Mouse (Mus musculus): ENCODE results near the gene Gm45623.

Gm45623 gene

DNA sequence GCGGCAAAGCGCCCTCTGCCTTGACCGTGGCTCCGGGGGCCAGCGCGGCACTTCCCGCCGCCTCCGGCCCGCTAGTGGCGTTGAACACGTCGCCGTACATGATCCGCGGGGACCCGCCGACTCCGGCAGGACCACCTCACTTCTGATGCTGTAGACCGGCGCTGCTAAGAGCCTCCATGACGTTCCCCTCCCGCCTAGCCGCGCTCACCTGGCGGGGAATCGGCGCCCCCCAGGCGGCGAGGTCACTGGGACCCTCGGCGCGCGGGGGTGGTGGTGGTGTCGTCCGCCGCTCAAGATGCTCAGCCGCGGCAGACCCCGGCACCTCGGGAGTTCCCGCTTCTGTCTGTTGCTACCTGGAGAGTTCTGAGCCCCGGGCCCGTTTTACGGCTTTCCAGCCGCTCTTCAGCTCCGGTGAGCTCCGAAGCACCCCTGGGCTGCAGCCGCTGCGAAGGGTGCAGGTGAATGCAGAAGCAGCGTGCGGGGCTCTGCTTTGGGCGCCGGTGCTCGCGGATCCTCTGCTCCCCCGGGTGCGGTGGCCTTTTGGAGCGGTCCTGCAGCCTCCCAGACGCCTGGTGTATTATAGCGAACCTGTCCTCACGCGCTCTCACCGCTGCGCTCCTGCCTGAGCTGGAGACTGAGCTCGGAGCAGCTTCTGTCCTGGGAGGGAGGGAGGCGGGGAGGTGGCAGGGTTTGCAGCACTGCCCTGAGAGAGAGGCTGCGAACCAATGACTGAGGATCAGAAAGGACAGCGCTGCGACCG is at the start of gene Gm45623:
Gm45623 (minus strand) TSS at position 636 of the 760 bp plus-strand sequence.
- no peak for DNase-seq

DNA sequence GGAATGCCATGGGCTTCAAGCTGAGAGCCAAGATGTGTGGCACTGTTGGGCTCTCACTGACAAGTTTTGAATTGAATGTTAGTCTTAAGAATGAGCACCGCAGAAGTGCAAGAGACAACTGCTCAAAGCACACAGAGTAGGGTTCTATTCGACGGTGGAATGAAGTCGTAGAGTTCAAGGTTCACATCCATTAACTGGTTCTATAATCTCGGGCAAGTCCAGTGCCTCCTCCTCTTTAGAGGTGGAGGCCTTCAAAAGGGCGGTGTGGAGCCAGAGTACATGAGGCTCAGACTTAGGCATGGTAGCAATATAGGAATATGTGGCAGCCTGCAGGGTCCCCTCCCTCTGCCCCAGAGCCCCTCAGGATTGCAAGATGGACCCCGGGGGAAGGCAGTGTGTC is 43.8 kb upstream of the Gm45623 start:
- DNase-seq = no peak

DNA sequence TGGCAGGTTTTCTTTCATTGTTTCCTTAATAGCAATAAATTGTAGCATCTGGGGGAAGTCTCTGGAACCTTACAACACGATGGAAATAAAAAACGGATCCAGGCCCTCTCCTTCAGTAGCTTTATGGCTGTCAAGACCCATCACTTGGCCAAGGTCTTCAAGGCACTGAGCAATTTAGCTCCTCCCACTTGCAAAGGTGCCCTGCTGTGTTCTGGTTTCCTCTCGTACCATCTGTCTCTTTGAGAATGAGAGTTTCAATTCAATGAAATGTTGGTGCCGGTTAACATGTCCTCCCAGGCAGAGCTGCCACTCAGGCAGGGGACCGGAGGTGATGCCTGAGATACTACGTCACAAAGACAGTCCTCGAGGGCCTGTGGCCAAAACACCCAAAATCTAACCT is 41.9 kb upstream of the Gm45623 start:
- DNase-seq = no peak

DNA sequence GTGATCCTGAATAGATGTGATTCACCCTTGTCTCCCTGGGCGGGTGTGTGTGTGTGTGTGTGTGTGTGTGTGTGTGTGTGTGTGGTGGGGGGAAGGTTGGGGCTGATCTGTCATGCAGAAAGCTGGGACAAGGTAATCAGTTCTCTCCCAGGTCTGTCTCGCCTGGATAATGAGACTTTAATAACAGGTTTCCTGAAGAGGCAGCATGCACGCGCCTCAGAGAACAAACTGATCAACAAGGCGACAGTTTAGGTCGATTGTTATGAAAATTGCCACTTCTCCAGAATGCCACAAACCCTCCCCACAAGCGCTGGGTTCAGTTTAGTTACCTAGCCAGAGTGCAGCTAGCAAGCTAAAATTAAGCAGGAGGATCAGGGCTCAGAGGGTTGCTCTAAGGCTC is 40.8 kb upstream of the Gm45623 start:
- no peak for DNase-seq

DNA sequence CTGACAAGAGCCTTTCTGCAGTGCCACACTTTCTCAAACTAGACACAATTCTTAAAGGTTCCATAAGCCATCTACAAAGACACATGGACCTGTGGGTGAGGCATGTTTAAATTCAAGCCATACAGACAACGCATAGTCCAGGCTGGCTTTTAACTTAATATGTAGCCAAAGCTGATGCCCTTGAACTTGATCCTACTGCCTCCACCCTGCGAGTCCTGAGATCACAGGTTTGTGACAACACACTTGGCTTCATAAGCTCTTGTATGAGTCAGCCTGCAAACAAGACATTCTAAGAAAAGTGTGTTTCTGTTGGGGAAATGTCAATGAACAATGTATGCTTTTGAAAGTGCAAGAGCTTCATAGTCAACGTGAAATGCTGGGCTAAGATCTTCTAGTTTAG is 39.2 kb upstream of the Gm45623 start:
- DNase-seq = no peak

DNA sequence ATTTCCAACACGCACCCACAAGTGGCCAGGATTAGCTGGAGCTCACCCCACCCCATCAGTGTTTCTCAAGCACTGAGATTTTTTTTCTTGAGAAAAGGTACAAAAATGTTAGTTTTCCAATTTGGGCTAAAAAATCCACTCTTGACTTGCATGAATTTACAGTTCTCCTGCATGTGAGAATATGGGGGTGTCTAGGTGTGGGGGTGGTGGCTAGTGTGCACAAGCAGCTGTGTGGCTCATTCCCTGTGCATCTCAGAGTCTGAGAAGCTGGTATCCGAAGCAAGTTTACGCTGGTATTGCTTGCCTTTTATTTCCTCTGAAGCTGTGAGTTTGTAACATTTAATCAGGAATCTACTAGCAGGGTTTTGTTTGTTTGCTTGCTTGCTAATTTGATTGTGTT is 37.1 kb upstream of the Gm45623 start:
- DNase-seq = no peak

DNA sequence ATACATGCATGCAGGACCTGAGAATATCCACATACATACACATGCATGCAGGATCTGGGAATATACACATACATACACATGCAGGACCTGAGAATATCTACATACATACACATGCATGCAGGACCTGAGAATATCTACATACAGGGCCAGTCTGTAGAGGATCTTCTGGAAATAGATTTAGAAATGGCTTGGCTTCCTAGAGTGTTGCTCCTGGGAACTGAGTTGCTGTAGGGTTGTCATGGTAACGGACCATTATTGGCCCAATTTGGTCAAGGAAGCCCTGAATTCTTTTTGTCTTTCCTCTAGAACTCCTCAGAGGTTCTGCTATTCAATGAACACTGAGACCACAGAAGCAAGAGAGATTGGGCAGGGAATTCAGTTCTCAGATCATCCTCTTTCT is 29.0 kb upstream of the Gm45623 start:
- no peak for DNase-seq

DNA sequence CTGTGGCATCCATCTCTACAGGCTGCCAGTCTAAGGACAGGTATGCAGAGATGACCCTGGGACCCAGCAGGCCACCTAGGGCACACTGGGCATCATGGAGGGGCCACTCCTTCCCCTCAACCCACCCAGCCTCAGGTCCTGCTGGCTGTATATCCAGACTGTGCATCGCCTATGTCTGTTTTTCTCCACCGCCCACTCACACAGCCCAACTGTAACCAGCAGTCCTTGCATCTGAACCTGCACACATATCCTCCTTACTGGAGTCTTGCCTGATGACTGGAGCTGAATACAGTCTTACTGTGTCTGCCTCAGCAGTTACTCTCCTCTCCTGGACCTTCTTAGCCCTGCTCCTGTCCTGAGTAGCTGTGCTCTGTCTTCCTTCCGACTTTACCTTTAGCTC is 28.1 kb upstream of the Gm45623 start:
- DNase-seq = no peak

DNA sequence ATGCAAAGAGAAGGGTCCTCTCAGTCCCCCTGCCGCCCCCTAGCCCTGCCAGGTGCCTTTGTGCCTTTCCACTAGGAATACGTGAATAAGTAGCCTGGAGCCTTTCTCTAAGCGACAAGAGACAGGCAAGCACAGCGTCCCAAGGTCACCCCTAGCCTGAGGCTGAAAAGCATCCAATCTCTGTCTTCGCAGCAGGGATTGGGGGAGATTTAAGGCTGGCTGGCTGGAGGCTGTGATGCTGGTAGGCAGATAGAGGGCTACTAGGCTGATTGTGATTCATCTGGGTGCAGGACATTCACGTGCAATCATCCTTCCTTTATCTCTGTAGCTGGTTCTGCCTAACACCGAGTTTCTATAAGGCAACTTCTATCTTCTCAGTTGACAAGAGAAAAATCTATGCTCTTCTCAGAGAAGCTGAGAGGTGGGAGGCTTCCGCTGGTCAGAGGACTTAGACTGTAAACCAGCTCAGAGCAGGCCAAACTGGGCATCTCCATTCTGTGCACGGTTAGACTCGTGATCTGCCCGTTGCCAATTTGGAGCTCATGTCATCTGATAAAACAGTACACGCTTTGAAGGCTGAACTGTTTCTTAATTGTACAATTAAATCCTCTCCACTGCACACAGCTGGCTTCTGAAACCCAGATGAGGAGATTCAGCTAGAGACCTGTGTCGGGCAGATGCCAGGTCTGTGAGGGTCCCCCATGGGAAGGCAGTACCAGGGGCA is 27.3 kb upstream of the Gm45623 start:
- DNase-seq = no peak

DNA sequence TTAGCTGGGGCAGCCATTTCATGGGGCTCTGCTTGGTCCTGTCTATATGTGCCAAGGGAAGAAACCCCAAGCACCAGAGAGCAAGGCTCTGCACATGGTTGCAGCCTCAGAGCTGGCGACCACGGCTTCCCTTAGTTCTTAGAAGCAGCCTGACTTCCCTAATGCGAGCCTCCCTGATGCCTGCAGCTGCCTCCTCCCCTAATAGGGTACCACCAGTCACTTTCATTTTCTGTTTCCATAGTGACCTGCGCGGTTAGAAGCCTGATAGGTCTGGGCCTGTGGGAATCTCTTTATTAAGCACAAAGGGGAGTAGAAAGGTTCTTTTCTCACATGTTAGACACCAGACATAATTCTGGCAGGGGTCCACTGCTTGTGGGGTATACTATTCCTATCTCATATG is 20.7 kb upstream of the Gm45623 start:
- no peak for DNase-seq

DNA sequence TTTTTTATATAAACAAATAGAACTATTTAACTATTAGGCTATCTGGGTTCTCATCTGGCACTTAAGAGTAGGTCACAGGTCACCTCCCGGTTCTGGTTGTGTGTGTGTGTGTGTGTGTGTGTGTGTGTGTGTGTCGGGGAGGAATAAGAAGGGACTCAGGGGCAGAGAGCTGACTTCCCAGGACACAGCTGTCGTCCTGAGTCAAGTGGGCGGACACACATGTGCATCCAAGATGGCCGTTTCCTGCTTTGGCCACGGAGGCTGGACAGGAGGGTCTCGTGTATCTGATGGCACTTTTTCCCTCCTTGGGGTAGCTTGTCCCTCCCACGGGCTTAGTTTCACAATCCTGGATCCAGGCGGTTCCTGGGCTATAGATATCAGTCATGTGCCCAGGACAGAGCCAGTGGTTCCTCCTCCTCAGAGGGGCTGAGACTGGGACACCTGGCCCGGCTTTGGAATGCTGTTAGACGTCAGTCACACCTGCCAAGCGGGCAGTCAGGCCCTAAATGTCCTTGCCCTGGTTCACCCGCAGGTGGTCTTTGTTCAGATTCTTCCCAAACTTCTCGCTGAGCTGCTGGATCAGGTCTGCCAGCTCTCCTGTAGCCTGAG is 19.7 kb upstream of the Gm45623 start:
- no peak for DNase-seq

DNA sequence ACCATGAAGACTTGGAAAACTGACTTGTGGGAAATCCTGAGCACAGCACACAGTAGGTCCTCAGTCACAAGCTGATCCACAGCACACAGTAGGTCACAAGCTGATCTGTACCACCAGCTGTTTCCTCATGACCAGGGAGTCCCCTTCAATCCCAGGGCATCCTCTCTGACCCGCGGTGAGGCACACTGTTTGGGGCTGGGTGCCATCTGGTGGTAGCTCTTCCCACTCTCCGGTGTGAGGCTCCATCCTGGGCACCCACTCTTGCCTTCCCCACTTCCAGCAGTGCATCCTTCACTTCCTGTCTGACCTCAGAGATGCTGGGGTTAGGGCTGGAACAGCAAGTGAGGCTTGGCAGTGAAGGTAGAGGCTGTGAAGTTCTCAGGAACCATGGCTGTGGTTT is 19.0 kb upstream of the Gm45623 start:
- no peak for DNase-seq

DNA sequence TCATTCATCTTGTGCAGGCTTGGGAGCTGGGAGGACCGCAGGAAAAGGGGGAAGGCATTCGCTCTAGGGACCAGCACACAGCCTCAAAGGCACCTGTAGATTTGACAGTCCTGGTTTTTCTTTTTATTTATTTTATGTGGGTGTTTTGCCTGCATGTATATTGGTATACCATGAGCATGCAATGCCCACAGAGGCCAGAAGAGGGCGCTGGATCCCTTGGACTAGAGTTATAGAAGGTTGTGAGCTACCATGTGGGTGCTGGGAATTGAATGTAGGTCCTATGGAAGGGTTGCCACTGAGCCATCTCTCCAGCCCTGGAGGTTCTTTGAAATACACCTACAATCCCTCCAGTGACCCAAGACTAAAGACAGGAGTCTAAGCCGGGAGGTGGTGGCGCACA is 17.2 kb upstream of the Gm45623 start:
- DNase-seq = no peak

DNA sequence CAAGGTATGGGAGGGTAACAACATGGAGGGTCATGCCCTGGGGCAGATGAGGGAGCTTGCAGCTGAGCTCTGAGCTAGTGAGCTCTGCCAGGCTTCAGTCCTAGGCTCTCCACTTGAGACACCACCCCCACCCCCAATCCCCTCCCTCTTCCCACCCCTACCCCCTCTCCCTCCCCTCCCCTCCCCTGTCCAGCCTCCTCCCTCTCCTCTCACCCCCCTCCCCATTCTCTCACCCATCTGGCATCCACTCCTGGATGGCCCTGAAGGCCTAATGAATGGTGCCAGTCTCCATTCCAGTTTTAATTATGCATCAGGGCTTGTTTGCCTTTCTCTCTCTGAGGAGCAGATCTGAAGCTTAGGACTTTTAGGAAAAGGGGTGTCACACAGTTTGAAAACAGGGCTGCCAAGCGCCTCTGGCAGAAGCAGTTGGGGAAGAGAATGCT is 16.5 kb upstream of the Gm45623 start:
- no peak for DNase-seq

DNA sequence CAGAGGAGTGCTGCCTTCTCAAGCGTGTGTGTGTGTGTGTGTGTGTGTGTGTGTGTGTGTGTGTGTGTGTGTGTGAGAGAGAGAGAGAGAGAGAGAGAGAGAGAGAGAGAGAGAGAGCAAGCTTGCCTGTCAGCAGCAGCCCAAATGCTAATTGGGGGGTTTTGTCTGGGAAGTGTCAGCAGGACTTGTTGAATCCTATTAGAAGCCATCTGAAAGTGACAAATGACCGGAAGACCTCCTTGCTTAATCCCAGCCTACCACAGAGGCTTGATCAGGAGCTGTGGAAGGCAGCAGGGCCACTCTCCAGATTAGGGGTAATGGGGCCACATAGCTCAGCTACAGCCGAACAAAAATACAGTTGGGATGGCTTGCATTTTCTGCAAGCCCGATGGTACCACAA is 15.8 kb upstream of the Gm45623 start:
- DNase-seq = no peak

DNA sequence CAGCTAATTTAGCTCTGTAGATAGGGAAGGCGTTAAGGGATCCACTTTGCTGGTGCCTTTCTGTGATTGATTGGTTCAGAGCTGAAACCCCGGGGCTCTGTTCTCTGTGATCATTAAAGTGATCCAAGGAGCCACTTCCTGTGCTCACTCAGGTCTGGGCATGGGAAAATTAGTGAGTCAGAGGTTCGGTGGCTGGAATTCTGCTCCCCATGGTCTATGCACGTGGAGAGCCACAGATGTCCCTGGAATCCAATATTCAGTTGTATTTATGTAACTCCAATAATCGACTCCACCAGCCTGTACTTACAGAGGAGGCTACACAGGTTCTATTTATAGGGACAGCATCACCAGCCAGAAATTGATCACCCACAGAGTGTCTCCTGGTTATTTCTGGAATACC is 12.6 kb upstream of the Gm45623 start:
- DNase-seq = no peak

DNA sequence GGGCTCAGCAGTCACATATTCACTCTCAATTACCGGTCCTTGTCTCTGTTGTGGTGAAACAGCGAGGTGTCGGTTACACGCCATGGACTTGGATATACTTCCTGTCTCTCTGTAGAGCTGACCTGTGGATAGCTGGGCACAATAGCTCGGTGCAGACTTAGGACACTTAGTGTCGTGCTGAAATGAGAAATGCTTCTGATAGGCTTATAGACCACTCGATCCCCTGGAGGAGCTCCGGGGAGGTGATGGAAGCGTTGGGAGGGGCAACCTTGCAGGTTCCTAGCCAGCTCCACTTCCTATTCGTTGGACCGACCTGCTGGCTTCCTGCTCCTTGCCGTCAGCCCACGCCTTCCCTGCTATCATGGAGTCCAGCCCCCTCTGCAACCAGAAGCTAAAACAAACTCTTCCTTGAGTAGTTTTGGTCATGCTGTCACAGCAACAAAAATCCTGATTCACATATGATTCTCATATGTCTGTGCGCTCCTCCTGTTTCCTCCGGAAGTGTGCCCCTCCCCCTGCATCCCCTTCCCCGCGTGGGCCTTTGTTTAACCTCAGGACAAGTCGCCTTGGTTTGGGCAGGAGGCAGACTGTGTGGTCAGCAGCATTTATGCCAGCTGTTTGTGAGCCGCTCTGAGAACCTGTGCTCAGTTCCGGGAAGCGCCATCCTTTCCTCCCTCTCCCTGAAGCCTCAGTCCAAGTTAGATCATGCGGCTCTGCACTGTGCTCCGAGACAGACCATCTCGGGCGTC is 11.8 kb upstream of the Gm45623 start:
- DNase-seq = no peak

DNA sequence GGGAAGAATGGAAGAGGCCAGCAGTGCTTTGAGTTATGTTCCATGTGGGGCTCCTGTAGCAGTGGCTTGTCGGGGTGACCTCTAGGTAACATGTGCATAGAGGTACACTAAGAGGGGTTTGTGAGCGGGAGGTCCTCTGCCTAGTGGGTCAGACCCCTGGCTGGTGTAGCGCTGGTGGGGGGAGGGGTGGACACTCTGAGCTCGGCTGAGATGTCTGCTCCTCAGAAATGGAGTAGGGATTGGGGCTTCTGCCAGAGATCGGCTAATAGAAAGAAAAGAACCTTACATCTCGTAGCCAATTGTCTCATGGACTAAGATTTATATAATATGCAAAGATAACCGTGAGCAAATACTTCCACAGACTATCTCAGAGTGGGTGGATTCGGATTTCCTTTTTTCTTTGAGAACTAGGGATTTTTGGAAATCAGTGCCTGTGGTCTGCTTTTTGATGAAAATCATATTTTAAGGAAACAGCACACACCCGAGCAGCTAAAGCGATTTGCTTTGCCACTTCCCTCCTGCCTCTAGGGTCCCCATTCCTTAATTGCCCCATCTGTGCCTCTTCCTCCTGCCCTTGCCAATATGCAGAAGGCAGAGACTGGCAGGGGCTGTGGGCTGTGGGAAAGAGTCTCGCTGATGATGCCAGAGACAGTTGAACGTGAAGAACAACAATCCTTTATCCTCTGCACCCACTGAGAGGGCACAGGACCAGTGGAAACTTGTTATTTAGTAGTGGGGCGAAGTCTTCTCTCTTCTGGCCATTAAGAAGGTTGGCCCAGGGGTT is 9.0 kb upstream of the Gm45623 start:
- no peak for DNase-seq

DNA sequence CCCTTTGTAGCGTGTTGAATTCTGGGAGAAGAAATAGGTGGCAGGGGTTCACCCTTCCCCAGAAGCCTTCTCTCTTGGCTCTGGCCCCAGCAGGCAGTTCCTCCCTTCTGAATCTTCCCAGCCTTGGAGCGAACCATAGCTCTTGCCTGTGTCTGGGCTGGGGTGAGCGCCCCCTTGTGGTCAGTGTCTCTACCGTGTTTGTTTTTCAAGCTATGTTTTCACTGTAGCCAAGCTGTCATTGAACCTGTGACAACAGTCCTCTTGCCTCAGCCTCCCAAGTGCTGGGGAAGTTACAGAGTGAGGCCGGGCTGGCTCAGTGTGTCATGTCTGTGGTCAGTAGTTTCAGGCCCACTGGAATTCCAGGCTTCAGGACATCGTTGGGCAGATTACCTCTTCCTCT is 4.9 kb upstream of the Gm45623 start:
- DNase-seq = peak; percentile 81

DNA sequence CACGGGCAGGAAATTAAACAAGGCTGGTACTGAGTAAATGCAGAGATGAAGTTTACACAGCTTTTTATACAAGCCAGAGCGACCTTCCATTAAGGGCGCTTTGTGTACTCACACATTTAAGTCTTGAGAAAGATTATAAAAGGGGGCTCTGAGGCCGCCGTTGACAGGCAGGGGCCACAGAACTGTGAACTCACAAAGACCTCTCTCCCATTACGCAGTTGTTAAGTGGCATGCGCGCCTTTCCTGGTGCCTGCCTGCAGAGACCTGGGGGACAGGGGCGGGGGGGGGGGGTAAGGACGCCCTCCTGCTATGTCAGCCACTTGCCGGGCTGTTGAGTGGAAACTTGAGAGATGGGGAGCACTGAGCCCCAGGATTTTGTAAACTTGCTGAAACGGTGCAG is 3.6 kb upstream of the Gm45623 start:
- DNase-seq = no peak

DNA sequence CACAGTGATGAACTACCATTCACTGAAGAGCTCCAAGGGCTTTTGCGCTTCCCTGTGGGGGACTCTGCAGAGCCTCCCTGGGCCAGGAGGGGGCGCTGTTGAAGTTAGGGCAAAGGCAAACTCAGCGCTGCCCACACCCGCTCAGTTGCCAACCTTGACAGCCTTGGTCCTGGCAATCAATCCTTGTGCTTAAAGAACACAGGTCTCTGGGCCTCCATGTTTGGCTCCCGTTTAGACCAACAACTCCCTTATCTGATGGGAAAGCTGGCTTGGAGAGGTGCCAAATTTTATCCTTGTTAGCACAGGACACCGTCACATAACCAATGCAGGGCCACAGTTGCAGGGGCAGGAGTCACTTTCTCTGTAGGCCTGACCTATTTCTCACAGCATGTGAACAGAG is 2.2 kb upstream of the Gm45623 start:
- peak; percentile 54 for DNase-seq

DNA sequence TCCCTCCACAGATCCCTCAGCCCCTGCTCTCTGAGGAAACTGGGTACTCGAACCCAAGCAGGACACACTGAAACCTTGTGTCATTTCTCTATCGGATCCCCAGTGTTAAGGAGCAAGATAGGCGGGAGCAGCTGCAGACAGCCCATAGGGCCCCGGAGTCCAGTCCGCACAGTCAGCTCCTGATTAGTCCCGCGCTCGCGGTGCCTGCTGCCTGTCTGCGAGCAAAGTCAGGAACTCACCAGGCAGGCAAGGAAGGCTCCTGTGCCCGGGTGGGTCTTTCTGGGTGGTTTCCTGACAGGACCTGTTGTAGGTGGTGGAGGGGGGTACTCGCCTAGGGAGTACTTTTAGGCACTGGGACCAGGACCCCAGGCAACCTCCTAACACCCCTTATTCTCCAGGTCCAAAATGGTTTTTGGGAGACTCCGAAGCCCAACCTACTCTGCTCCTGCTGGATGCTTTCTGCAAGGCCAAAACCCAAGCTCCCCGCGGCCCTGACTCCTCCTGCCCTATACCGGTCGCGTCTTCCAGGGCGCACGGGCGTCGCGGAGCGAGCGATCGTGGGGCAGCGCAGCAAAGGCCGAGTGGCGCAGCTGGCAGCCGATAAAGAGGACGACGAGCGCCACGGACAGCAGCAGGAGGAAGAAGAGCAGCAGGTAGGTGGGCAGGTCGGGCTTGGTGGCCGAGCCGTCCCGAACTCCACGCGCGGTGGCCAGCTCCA is 994 bp downstream of the Gm45623 start:
- DNase-seq = no peak

Data from right cerebral cortex, postnatal 4 days (tissue).